Mouse (Mus musculus) bone marrow macrophage, adult 2 months (primary cell): ENCODE data around the gene 2900092C05Rik.

Experiments
- CTCF ChIP-seq: IDR thresholded peaks from 2 replicates; pipeline ENCODE4 v1.5.1; 2012; ENCODE audit warnings: low read depth, mild to moderate bottlenecking, low read length, moderate library complexity
- POLR2A ChIP-seq: IDR thresholded peaks from 2 replicates; pipeline ENCODE4 v1.6.1; 2012; ENCODE audit warnings: mild to moderate bottlenecking, low read depth, low read length, borderline replicate concordance

- TF ChIP-seq POLR2A (no peak), CTCF (no peak)
These were observed 25.6 kb upstream of the 2900092C05Rik start for GRCm38 (mm10) chr7:12486691-12487090.
